Mouse (Mus musculus) thymus, adult 2 months (tissue): ENCODE measurements around the gene Camk2b. TPM values are rescaled to one million over a fixed set of nuclear protein-coding genes. Genes with fewer than 3 reads are reported as not detected.

Source experiments
- DNase-seq: peaks from one replicate; pipeline ENCODE4 v3.0.0; 2021
- H3K27ac ChIP-seq: fragments of 200-500 bp; 2 replicates; pipeline ENCODE4 v1.5.1; 2012; ENCODE audit warnings: low read length, control low read depth; ENCODE audit not compliant: control insufficient read depth, insufficient read depth
- H3K27me3 ChIP-seq: fragments of 200-500 bp; 2 replicates; pipeline ENCODE4 v1.6.1; 2012; ENCODE audit warnings: mild to moderate bottlenecking, low read length, moderate library complexity, mixed read lengths; ENCODE audit not compliant: control insufficient read depth, insufficient read depth
- H3K36me3 ChIP-seq: fragments of 200-500 bp; 2 replicates; pipeline ENCODE4 v1.6.1; 2012; ENCODE audit warnings: mild to moderate bottlenecking, low read length, moderate library complexity; ENCODE audit not compliant: control insufficient read depth, insufficient read depth
- H3K4me1 ChIP-seq: fragments of 200-500 bp; replicated peaks from 2 replicates; pipeline ENCODE4 v1.6.1; 2012; ENCODE audit warnings: low read length; ENCODE audit not compliant: control insufficient read depth, insufficient read depth
- H3K4me3 ChIP-seq: fragments of 200-500 bp; 2 replicates; pipeline ENCODE4 v1.5.1; 2012; ENCODE audit warnings: mild to moderate bottlenecking, low read length, control low read depth, moderate library complexity; ENCODE audit not compliant: control insufficient read depth, insufficient read depth
- CTCF ChIP-seq: fragments of 200-500 bp; IDR thresholded peaks from 2 replicates; pipeline ENCODE4 v1.5.1; 2012; ENCODE audit warnings: mild to moderate bottlenecking, control low read depth, low read length, moderate library complexity, borderline replicate concordance; ENCODE audit not compliant: control insufficient read depth, poor library complexity, insufficient read depth; ENCODE audit errors: extremely low read depth
- POLR2A ChIP-seq: fragments of 200-500 bp; IDR thresholded peaks from 2 replicates; pipeline ENCODE4 v1.6.1; 2012; ENCODE audit warnings: mild to moderate bottlenecking, low read length, control low read depth, moderate library complexity; ENCODE audit not compliant: control insufficient read depth, poor library complexity, insufficient read depth; ENCODE audit errors: extremely low read depth
- WGBS: fragments of 180-500 bp; shearing (Covaris S2); methylation state at CpG from one replicate; pipeline ENCODE4 v1.1.7; 2018; 5-methylcytosine and 5-hydroxymethylcytosine counted together
- polyA plus RNA-seq: library from polyadenylated mRNA; depleted of rRNA; stranded (reverse); fragments of >200 nt; gene quantifications from 2 replicates; pipeline ENCODE4 v1.2.3, GENCODE M21; 2012

Camk2b gene
- polyA plus RNA-seq, 1 experiment: 6.0 TPM

DNA sequence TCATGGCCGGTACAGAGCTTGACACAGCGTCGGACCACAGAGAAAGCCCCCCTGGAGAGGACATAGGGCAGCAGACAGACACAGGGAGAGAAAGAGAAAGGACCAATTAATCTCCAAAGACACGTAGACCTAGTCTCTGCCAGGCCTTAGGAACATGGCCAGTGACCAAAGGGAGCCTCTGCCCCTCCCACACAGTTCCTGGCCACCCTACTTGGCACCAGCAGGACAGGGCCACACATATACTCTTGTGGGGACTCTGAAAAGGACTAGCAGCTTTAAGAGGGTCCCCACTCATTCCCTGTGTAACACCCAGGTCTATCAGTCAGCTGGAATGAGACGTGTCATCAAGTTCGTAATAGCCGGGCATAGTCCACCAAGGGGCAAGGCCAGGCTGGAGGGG lies 37.3 kb downstream of the Camk2b start:
- no peaks in the 10 kb centered on the region for H3K4me1 ChIP-seq
- no peaks in the 10 kb centered on the region for H3K27me3 ChIP-seq
- no peak overlapping the region for H3K4me3 ChIP-seq
- no peak overlapping the region for H3K27ac ChIP-seq
- no peak for DNase-seq
- TF ChIP-seq POLR2A: no peak
- no peak for TF ChIP-seq CTCF
- WGBS: 96% methylated on average over 7 of the region's 7 CpGs
- no peaks in the 10 kb centered on the region for H3K36me3 ChIP-seq

GRCm38 (mm10) chr11:6026361-6026760 lies 39.8 kb downstream of the Camk2b start:
- 47% methylated on average over 1 of the region's 1 CpGs for WGBS

DNA sequence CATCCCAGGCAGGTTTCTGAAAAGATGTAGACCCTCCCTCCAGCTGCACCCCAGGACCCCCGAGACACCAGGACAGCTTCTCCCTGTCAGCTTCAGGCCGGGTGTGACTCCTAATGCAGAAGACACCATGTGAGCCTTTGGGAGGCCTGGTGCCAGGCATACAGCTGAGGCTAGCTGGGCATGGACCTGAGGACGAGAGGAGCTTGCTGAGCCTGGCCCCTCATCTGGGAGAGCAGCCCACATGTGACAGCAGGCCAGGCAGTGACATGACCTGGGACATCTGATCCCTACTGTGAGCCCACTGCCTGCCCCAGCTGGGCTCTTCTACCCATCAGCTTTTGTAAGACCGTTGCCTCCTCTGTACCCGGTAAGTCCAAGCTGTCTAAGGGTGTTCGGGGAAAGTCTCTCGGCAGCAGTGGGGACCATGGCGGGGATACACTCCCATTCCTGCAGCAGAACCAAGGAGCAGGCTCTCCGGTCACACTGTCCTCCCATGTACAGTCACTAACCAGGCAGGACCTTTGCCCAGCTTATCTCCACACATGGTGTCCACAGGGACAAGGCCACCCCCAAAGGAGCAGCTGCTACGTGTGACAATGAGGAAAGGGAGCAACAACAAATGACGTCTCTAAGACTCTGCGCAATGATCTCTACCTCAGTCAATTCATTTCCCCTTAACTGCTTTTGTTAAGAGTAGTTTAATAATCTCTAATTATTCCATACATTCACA lies 41.1 kb downstream of the Camk2b start:
- 92% methylated on average over 12 of the region's 12 CpGs for WGBS
- DNase-seq: no peak
- Histone ChIP-seq H3K27ac (no peak overlapping the region), H3K4me3 (no peak overlapping the region), H3K27me3 (no peaks in the 10 kb centered on the region), H3K4me1 (peaks cover 7% of the 10 kb centered on the region), H3K36me3 (no peaks in the 10 kb centered on the region)
- TF ChIP-seq POLR2A (no peak), CTCF (no peak)

More at GRCm38 (mm10) chr11:6026361-6026760, 39.8 kb downstream of the Camk2b start:
- no peaks in the 10 kb centered on the region for H3K27me3 ChIP-seq
- TF ChIP-seq CTCF: peak; percentile 75; the same call in 1 of the 2 replicates
- TF ChIP-seq POLR2A: no peak
- H3K4me1 ChIP-seq: no peaks in the 10 kb centered on the region
- DNase-seq: peak; percentile 78
- H3K4me3 ChIP-seq: no peak overlapping the region
- H3K27ac ChIP-seq: no peak overlapping the region
- no peaks in the 10 kb centered on the region for H3K36me3 ChIP-seq

DNA sequence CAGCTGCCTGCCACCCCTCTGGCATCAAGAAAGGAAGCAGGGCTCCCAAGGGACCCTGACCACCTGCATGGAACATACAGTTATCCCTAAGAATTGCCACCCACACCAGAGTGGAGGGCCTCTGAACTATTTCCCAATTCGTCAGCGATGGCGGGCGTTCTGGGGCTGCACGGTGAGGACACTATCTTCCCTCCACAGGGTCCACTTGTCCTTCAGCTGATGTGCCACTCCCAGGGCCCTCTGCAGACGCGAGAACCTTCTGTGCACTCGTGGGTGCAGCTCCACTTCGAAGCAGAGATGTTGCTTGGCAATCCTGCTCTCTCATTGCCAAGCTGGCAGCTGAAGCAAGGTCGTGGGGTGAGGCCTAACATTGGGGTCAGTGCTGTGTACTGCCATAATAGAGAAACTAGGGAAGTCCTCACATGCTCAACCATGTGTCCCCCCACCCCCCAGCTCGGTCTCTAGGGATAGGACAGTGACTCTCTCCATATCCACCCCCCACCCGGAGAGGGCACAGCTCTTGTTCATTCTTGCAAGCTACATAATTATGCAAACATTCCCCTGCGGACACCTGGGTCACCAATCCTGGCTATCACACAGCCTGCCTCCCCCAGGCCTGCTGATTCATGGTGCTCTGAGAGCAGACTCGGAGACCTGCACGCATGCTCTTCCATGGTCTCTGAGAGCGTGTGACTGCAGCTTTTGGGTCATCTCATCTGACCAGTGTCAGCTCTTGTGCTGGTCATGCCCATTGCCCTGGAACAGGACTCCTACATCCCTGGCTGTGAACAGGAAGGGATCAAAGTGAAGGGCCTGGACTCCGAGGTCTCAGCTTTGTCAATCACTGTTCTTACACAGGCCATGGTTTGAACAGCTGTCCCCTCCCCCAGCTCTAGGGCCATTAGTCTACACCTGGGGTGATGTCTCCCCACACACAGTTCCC lies 45.0 kb downstream of the Camk2b start:
- WGBS: 90% methylated on average over 17 of the region's 17 CpGs
- TF ChIP-seq POLR2A: no peak
- Histone ChIP-seq H3K36me3 (no peaks in the 10 kb centered on the region), H3K4me3 (no peak overlapping the region), H3K4me1 (peaks cover 45% of the 10 kb centered on the region), H3K27me3 (no peaks in the 10 kb centered on the region), H3K27ac (no peak overlapping the region)
- DNase-seq: no peak

- Histone ChIP-seq H3K4me3 (no peak overlapping the region), H3K27me3 (no peaks in the 10 kb centered on the region)
- WGBS: 90% methylated on average over 5 of the region's 5 CpGs
Observed at GRCm38 (mm10) chr11:6020360-6020759, 45.8 kb downstream of the Camk2b start.

DNA sequence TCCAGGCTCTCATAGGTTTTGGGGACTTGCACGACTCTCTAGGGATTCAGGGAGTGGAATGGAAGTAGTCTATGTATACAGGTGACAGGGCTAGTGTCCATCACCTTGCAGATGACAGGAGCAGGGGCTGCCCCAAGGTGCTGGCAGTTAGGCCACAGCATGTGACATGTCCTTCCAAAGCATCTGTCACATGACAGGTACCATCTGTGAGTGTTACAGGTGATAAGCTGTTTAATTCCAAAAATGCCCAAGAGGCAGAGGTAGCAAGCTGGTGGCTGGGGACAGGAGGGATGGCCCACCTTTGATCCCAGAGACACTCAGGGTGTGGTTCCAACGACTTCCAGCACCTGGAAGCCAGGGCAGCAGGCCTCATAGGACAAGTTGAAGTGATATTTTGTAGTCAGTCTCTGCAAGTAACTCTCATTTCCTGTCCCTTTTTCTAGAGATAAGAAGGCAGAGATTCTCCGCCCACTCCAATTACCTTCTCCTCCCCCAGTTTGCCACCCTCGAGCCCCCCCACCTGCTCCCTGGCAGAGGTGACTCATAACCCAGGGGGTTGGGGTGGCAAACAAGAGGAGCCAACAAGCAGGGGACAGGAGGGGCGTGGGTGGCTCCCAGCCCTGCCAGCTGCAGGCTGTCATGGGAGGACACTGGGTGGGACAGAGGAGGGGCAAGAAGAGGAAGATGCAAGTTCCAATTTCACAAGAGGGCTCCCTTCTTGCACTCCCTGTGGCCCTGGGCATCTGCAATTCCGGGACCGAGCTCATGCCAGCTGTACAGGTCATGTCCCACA lies 47.7 kb downstream of the Camk2b start:
- Histone ChIP-seq H3K36me3 (no peaks in the 10 kb centered on the region), H3K27me3 (no peaks in the 10 kb centered on the region), H3K4me3 (no peak overlapping the region), H3K4me1 (peaks cover 49% of the 10 kb centered on the region), H3K27ac (peak overlapping the region; percentile 84)
- WGBS: 30% methylated on average over 7 of the region's 7 CpGs
- TF ChIP-seq CTCF (no peak), POLR2A (no peak)
- DNase-seq: peak; percentile 78

More at GRCm38 (mm10) chr11:6020360-6020759, 45.8 kb downstream of the Camk2b start:
- Histone ChIP-seq H3K27ac (no peak overlapping the region), H3K4me1 (peaks cover 49% of the 10 kb centered on the region), H3K36me3 (no peaks in the 10 kb centered on the region)
- TF ChIP-seq POLR2A (no peak), CTCF (no peak)
- no peak for DNase-seq
